Mouse (Mus musculus): Measurements from ENCODE around the gene Fam3c.

GRCm38 (mm10) chr6:22325364-22326072, 30.5 kb downstream of the Fam3c start:
- TF ChIP-seq CTCF (IDR thresholded peaks at IDR 0.05; ENCODE audit: borderline replicate concordance, control insufficient read depth, extremely low read depth, insufficient read depth, low read length, poor library complexity) (peak; percentile 72; the same call in 1 of the 2 replicates), POLR2A (IDR thresholded peaks at IDR 0.05; ENCODE audit: control insufficient read depth, extremely low read depth, insufficient read depth, low read length, poor library complexity) (no peak)
